Comparison of ENCODE assay signal across 20 mouse cellular contexts in the genomic region with DNA sequence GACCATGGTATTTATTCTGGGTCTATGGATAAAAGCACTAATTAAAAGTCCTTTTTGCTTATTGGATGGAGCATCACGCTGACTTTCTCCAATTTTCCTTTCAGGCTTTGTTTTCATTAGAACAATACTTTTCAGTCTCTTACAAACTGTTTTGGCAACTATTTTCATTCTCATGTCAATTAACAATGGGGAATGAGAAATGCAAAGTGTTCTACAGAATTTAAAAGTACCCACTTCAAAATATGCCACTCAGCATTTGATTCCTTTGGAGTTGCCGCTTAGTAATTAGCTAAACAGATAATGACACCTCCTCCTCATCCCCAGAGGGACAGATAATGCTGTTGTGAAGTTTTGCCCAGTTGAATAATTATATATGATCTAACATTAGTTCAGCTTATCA.
"Had no signal": no experiment of that assay in that cellular context is flagged by ENCODE, and none has a peak within 500 bp of the region (broad histone marks: within the 10 kb centered on the region; RNA-seq: fewer than 3 reads in every experiment).

No protein-coding gene starts in this region.

- H3K27ac ChIP-seq: limb, embryonic 10.5 days; limb, embryonic 13.5 days; liver, embryonic 13.5 days; midbrain, embryonic 13.5 days; stomach, postnatal 0 days had no signal

- H3K4me1 ChIP-seq: limb, embryonic 10.5 days; limb, embryonic 13.5 days; liver, embryonic 13.5 days; midbrain, embryonic 13.5 days had no signal

- DNase-seq: kidney, adult 9 months; kidney, postnatal 14 days; kidney, postnatal 4 days; liver; liver, embryonic 13.5 days; lung, adult 2 months; lung, postnatal 14 days; lung, postnatal 4 days; right cerebral cortex, adult 18-20 months; right cerebral cortex, postnatal 14 days; right cerebral cortex, postnatal 4 days; thymus, adult 2 months; thymus, postnatal 14 days; thymus, postnatal 4 days had no signal

- H3K4me2 ChIP-seq: limb, embryonic 13.5 days; liver, embryonic 13.5 days; midbrain, embryonic 13.5 days had no signal

- H3K9me3 ChIP-seq: limb, embryonic 10.5 days; limb, embryonic 13.5 days; liver, embryonic 13.5 days; midbrain, embryonic 13.5 days had no signal

- ATAC-seq: midbrain, embryonic 13.5 days; midbrain, embryonic 16.5 days had no signal

- H3K9ac ChIP-seq: limb, embryonic 13.5 days; liver, embryonic 13.5 days; midbrain, embryonic 13.5 days had no signal

- H3K36me3 ChIP-seq: limb, embryonic 10.5 days; limb, embryonic 13.5 days; liver, embryonic 13.5 days; midbrain, embryonic 13.5 days had no signal

- H3K4me3 ChIP-seq: limb, embryonic 10.5 days; limb, embryonic 13.5 days; liver, embryonic 13.5 days; midbrain, embryonic 13.5 days; myocyte had no signal

- H3K27me3 ChIP-seq: limb, embryonic 13.5 days; liver, embryonic 13.5 days; midbrain, embryonic 13.5 days had no signal
